Mouse (Mus musculus) heart, postnatal 0 days (tissue): ENCODE data around the gene Oxtr. TPM values are rescaled to one million over a fixed set of nuclear protein-coding genes. Genes with fewer than 3 reads are reported as not detected.

Source experiments
- ATAC-seq: fragments of 200-750 bp; cut with Nextera tagmentation; 2 replicates; pipeline ENCODE4 v1.8.0; 2017; ENCODE audit warnings: low read depth, moderate number of reproducible peaks, moderate library complexity; ENCODE audit not compliant: insufficient read depth
- DNase-seq: peaks from one replicate; pipeline ENCODE4 v3.0.0-alpha.2; 2016; ENCODE audit warnings: low spot score
- H3K27ac ChIP-seq: fragments of 300-500 bp; sonication (generic); 2 replicates; pipeline ENCODE4 v1.5.1; 2014; ENCODE audit warnings: low read depth, mild to moderate bottlenecking
- H3K27me3 ChIP-seq: fragments of 300-500 bp; sonication (generic); 2 replicates; pipeline ENCODE4 v1.6.1; 2014; ENCODE audit warnings: low read length, mixed read lengths; ENCODE audit not compliant: control insufficient read depth, insufficient read depth
- H3K36me3 ChIP-seq: fragments of 300-500 bp; sonication (generic); replicated peaks from 2 replicates; pipeline ENCODE4 v1.6.1; 2014; ENCODE audit warnings: low read length, mixed read lengths; ENCODE audit not compliant: control insufficient read depth, insufficient read depth
- H3K4me1 ChIP-seq: fragments of 300-500 bp; sonication (generic); 2 replicates; pipeline ENCODE4 v1.6.1; 2014; ENCODE audit warnings: antibody characterized with exemption; ENCODE audit not compliant: control insufficient read depth, insufficient read depth
- H3K4me2 ChIP-seq: fragments of 300-500 bp; sonication (generic); 2 replicates; pipeline ENCODE4 v1.6.1; 2014; ENCODE audit warnings: low read depth, mild to moderate bottlenecking, low read length, moderate library complexity
- H3K4me3 ChIP-seq: fragments of 300-500 bp; sonication (generic); 2 replicates; pipeline ENCODE4 v1.5.1; 2014; ENCODE audit warnings: low read depth, low read length
- H3K9ac ChIP-seq: fragments of 300-500 bp; sonication (generic); replicated peaks from 2 replicates; pipeline ENCODE4 v1.6.1; 2014; ENCODE audit warnings: low read depth, low read length, mixed read lengths
- H3K9me3 ChIP-seq: fragments of 300-500 bp; sonication (generic); replicated peaks from 2 replicates; pipeline ENCODE4 v1.6.1; 2016; ENCODE audit warnings: low read length; ENCODE audit not compliant: control insufficient read depth
- CTCF ChIP-seq: IDR thresholded peaks from 2 replicates; pipeline ENCODE4 v1.5.1; 2016; ENCODE audit warnings: antibody characterized with exemption, control low read depth, low read depth
- EP300 ChIP-seq: IDR thresholded peaks from 2 replicates; pipeline ENCODE4 v1.6.1; 2016; ENCODE audit warnings: antibody characterized with exemption, low read depth
- WGBS: fragments of 180-500 bp; shearing (Covaris S2); extraction: QIAGEN DNeasy Blood & Tissue Kit; methylation state at CpG from one replicate; pipeline ENCODE4 v1.1.7; 2014; 5-methylcytosine and 5-hydroxymethylcytosine counted together
- polyA plus RNA-seq: library from polyadenylated mRNA; unstranded; fragments of >200 nt; fragmentation: Nextera tagmentation; extraction: Ambion mirVana; gene quantifications from 2 replicates; pipeline ENCODE4 v1.2.1, GENCODE M21; 2015
- total RNA-seq: library from RNA; depleted of rRNA; stranded (reverse); fragments of >200 nt; gene quantifications from 2 replicates; pipeline ENCODE4 v1.2.3, GENCODE M21; 2014; ENCODE audit warnings: low replicate concordance

The Oxtr gene
- total and polyA plus RNA-seq, 2 experiments from 2014 or later, result 0.05 TPM; not detected in 1

DNA sequence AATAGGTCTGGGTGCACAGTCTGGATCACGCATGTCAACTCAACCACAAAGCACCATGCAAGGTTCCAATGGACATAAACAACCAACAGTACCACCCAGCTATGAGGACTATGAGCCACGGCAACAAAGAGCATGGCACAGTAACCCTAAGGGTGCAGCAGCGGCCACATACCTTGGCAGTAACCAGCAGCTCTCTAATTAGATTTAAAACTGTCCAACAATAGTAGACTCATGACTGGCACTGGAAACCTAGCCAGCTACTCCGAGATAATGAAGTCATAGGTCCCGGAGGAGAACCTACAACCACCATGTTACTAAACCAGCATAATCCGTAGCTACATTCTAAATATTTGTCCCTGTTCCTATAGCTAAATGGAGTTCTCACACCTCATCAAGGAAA is 24.8 kb upstream of the Oxtr start:
- Histone ChIP-seq H3K9me3 (no peaks in the 10 kb centered on the region), H3K4me3 (no peak overlapping the region), H3K36me3 (no peaks in the 10 kb centered on the region), H3K4me2 (no peak overlapping the region), H3K27ac (no peak overlapping the region), H3K27me3 (peaks cover 7% of the 10 kb centered on the region; the same call in 1 of the 2 replicates), H3K4me1 (no peaks in the 10 kb centered on the region), H3K9ac (no peak overlapping the region)
- DNase-seq, result no peak
- TF ChIP-seq CTCF (no peak), EP300 (no peak)
- WGBS, result 77% methylated on average over 6 of the region's 6 CpGs
- ATAC-seq, result no peak

DNA sequence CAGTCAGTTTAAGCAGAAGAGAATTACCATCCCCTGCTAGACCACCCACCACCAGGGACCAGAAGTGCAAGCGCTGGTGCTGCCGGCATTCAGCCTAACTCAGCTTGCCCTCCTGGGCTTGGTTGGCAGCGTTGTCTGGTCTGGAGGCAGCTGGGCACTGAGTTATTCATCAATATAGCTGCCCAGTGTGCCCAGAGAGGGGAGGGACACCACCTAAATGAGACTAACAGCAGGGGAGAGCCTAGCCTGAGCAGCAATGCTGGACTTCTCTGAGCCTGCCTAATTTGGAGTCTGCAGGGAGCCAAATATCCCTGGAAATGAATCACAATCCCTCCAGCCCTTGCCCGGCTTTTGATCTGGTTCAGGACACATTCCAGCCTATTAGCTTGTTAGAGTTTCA is 20.6 kb upstream of the Oxtr start:
- 49% methylated on average over 4 of the region's 4 CpGs for WGBS

DNA sequence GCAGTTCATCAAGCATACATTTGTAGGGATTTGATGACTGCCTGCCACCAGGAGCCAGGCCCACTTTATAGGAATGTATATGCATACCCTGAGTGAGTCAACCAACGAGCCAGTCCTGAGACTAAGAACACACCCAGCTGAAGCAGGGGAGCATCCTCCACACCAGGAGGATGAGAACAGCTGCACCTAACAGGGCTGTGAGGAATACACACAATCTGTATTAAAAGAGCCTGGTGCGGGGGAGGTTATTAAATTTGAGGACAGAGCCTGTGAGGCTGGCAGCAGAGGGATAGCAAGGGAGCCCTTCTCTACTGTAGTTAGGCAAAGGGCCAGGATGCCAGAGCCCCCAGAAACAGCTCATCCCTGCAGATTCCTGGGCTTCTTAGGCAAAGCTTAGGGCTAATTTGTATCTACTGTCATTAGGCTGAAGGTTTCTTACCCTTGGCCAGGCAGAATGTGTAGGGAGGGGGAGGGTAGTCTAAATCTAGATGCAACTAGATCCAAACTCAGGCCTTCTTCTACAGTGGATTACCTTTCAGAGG is 19.9 kb upstream of the Oxtr start:
- ATAC-seq (no peak), DNase-seq (no peak)
- H3K9ac ChIP-seq, result no peak overlapping the region
- H3K4me2 ChIP-seq, result no peak overlapping the region
- TF ChIP-seq CTCF (no peak), EP300 (no peak)
- H3K4me3 ChIP-seq, result no peak overlapping the region
- H3K36me3 ChIP-seq, result no peaks in the 10 kb centered on the region
- H3K27me3 ChIP-seq, result 0 out of 2 replicates have a peak, but pooled peaks cover 5% of the 10 kb centered on the region
- H3K9me3 ChIP-seq, result no peaks in the 10 kb centered on the region
- no peak overlapping the region for H3K27ac ChIP-seq
- 53% methylated on average over 2 of the region's 2 CpGs for WGBS
- no peaks in the 10 kb centered on the region for H3K4me1 ChIP-seq

More for the DNA sequence above, 20.6 kb upstream of the Oxtr start:
- ATAC-seq (no peak), DNase-seq (no peak)
- Histone ChIP-seq H3K36me3 (no peaks in the 10 kb centered on the region), H3K27me3 (0 out of 2 replicates have a peak, but pooled peaks cover 5% of the 10 kb centered on the region), H3K9me3 (no peaks in the 10 kb centered on the region), H3K4me1 (no peaks in the 10 kb centered on the region), H3K9ac (no peak overlapping the region), H3K4me2 (no peak overlapping the region), H3K27ac (no peak overlapping the region), H3K4me3 (no peak overlapping the region)
- TF ChIP-seq EP300, result no peak
- TF ChIP-seq CTCF, result no peak

DNA sequence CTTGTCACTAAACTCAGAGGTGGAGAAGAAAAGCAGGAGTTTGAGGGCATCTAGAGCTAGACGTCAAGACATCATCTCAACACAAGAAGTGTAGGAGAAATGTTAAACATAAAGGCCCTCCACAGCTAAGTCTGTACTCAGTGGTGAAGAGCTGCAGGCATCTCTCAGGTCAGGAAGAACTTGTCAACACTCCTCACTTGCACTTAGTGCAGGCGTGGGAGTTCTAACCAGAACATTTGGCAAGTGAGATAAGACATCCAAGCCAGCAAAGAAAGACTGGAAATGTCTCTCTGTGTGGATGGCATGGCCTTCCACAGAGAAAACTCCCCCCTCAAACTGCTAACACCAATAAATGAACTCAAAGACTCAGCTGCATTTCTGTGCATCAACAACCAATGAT is 17.9 kb upstream of the Oxtr start:
- H3K4me2 ChIP-seq, result no peak overlapping the region
- ATAC-seq, result peak; percentile 64; the same call in 1 of the 2 replicates
- H3K36me3 ChIP-seq, result no peaks in the 10 kb centered on the region
- no peaks in the 10 kb centered on the region for H3K9me3 ChIP-seq
- H3K4me3 ChIP-seq, result no peak overlapping the region
- H3K9ac ChIP-seq, result no peak overlapping the region
- DNase-seq, result peak; percentile 56
- H3K4me1 ChIP-seq, result no peaks in the 10 kb centered on the region
- no peak overlapping the region for H3K27ac ChIP-seq
- no peak for TF ChIP-seq EP300
- TF ChIP-seq CTCF, result no peak
- WGBS, result 6% methylated on average over 2 of the region's 2 CpGs
- H3K27me3 ChIP-seq, result 0 out of 2 replicates have a peak, but pooled peaks cover 5% of the 10 kb centered on the region

DNA sequence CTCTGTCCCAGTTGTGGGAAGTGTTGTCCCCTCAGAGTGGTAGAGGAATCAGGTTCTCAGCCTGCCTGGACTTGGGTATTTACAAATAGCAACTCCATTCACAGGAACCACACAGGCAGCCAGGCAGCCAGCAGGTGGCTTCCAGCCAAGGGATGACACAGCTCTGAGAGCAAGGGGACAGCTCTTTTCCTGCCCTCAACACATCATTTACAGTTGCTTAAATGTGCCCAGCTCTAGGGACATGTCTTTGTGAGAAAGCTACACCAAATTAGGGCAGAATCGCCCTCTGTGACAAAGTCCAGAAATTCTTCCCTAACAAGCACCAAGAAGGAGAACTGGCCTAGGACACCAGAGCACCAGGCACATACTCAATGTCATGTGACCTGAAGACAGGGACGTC is 11.4 kb upstream of the Oxtr start:
- peaks cover 3% of the 10 kb centered on the region; the same call in 1 of the 2 replicates for H3K27me3 ChIP-seq
- H3K9me3 ChIP-seq, result no peaks in the 10 kb centered on the region
- H3K9ac ChIP-seq, result no peak overlapping the region
- H3K27ac ChIP-seq, result no peak overlapping the region
- no peaks in the 10 kb centered on the region for H3K36me3 ChIP-seq
- ATAC-seq (no peak), DNase-seq (no peak)
- 38% methylated on average over 2 of the region's 2 CpGs for WGBS
- no peak for TF ChIP-seq CTCF
- no peak for TF ChIP-seq EP300
- H3K4me2 ChIP-seq, result no peak overlapping the region
- H3K4me3 ChIP-seq, result no peak overlapping the region
- no peaks in the 10 kb centered on the region for H3K4me1 ChIP-seq

DNA sequence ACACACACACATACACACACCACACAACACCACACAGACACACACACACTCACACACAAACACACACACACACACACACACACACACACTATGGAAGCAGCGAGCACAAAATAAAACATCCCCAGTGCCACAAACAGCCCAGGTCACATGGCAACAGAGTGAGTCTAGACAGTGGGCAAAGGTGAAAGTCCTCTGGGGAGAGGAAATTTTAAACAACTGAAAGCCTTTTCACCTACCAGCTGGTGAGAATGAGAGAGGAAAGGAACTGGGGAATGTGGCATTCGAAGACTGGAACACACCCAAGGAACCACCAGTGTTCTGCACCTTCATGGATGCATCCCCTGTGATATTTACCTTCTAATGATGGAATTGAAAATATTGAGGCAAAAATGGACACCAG is 9.7 kb upstream of the Oxtr start:
- no peak for ATAC-seq
- 89% methylated on average over 2 of the region's 2 CpGs for WGBS
- no peaks in the 10 kb centered on the region for H3K36me3 ChIP-seq

More for the DNA sequence above, 9.7 kb upstream of the Oxtr start:
- H3K27me3 ChIP-seq, result peaks cover 3% of the 10 kb centered on the region; the same call in 1 of the 2 replicates
- no peaks in the 10 kb centered on the region for H3K9me3 ChIP-seq
- no peak overlapping the region for H3K9ac ChIP-seq
- H3K4me1 ChIP-seq, result no peaks in the 10 kb centered on the region
- no peak overlapping the region for H3K4me2 ChIP-seq
- no peak for DNase-seq
- no peak for TF ChIP-seq CTCF
- no peak for TF ChIP-seq EP300
- no peak overlapping the region for H3K27ac ChIP-seq
- no peak overlapping the region for H3K4me3 ChIP-seq
